Mouse (Mus musculus): ENCODE results near the gene Smad3.

The Smad3 gene

GRCm38 (mm10) chr9:63745821-63746632 lies 11.8 kb downstream of the Smad3 start:
- no peak for DNase-seq (ENCODE audit: low spot score in 2 of 2)

GRCm38 (mm10) chr9:63744595-63744994 lies 13.2 kb downstream of the Smad3 start:
- no peak for DNase-seq (ENCODE audit: low spot score in 2 of 2)

GRCm38 (mm10) chr9:63743775-63744174 lies 14.0 kb downstream of the Smad3 start:
- DNase-seq (ENCODE audit: low spot score in 2 of 2) = no peak

GRCm38 (mm10) chr9:63742887-63743660 lies 14.7 kb downstream of the Smad3 start:
- peak; percentile 59 to 68 for DNase-seq (ENCODE audit: low spot score in 2 of 2)

- DNase-seq (ENCODE audit: low spot score in 2 of 2) = no peak
Observed at GRCm38 (mm10) chr9:63742318-63742717, 15.5 kb downstream of the Smad3 start.

- DNase-seq (ENCODE audit: low spot score in 2 of 2) = no peak
Observed at GRCm38 (mm10) chr9:63741792-63742191, 16.0 kb downstream of the Smad3 start.

- peak in 1 of 2 experiments; percentile 50 for DNase-seq (ENCODE audit: low spot score in 2 of 2)
Observed at GRCm38 (mm10) chr9:63740320-63740841, 17.4 kb downstream of the Smad3 start.

- no peak for DNase-seq (ENCODE audit: low spot score in 2 of 2)
Observed at GRCm38 (mm10) chr9:63738830-63739229, 19.0 kb downstream of the Smad3 start.

GRCm38 (mm10) chr9:63738086-63738701 lies 19.6 kb downstream of the Smad3 start:
- no peak for DNase-seq (ENCODE audit: low spot score in 2 of 2)

GRCm38 (mm10) chr9:63737426-63737931 lies 20.3 kb downstream of the Smad3 start:
- no peak for DNase-seq (ENCODE audit: low spot score in 2 of 2)

- DNase-seq (ENCODE audit: low spot score in 2 of 2) = no peak
Observed at GRCm38 (mm10) chr9:63734261-63734660, 23.5 kb downstream of the Smad3 start.

GRCm38 (mm10) chr9:63732700-63733099 lies 25.1 kb downstream of the Smad3 start:
- no peak for DNase-seq (ENCODE audit: low spot score in 2 of 2)

GRCm38 (mm10) chr9:63731114-63731828 lies 26.5 kb downstream of the Smad3 start:
- no peak for DNase-seq (ENCODE audit: low spot score in 2 of 2)

GRCm38 (mm10) chr9:63728969-63729368 lies 28.8 kb downstream of the Smad3 start:
- no peak for DNase-seq (ENCODE audit: low spot score in 2 of 2)

- DNase-seq (ENCODE audit: low spot score in 2 of 2) = no peak
Observed at GRCm38 (mm10) chr9:63727070-63727469, 30.7 kb downstream of the Smad3 start.

GRCm38 (mm10) chr9:63726088-63727010 lies 31.4 kb downstream of the Smad3 start:
- DNase-seq (ENCODE audit: low spot score in 2 of 2) = no peak

- DNase-seq (ENCODE audit: low spot score in 2 of 2) = no peak
Observed at GRCm38 (mm10) chr9:63724750-63725149, 33.0 kb downstream of the Smad3 start.

- no peak for DNase-seq (ENCODE audit: low spot score in 2 of 2)
Observed at GRCm38 (mm10) chr9:63722918-63723317, 34.9 kb downstream of the Smad3 start.

GRCm38 (mm10) chr9:63722350-63722749 lies 35.4 kb downstream of the Smad3 start:
- DNase-seq (ENCODE audit: low spot score in 2 of 2) = peak in 1 of 2 experiments; percentile 59
